Mouse (Mus musculus): Measurements from ENCODE around the gene Gm20388. TPM values are rescaled to one million over a fixed set of nuclear protein-coding genes. Genes with fewer than 3 reads are reported as not detected.
A peak's percentile ranks its signal among the peaks of the same experiment; 100 is the strongest.

The Gm20388 gene
- polyA plus RNA-seq, 1 experiment, result 28.1 TPM

GRCm38 (mm10) chr8:121088871-121089630 lies 1178.4 kb downstream of the Gm20388 start:
- TF ChIP-seq EP300 (IDR thresholded peaks at IDR 0.05; ENCODE audit: insufficient read depth, low read depth, low read length), result no peak
- TF ChIP-seq POLR2A (IDR thresholded peaks at IDR 0.05; ENCODE audit: insufficient read depth, low read length), result no peak
- no peak for TF ChIP-seq CTCF (IDR thresholded peaks at IDR 0.05; ENCODE audit: low read depth, low read length)
- H3K27ac ChIP-seq (ENCODE audit: insufficient read depth, low read length), result no peak overlapping the region
- no peaks in the 10 kb centered on the region for H3K4me1 ChIP-seq (ENCODE audit: control insufficient read depth, insufficient read depth, low read length)
- peaks cover 26% of the 10 kb centered on the region for H3K27me3 ChIP-seq (ENCODE audit: control insufficient read depth, insufficient read depth, low read length, poor library complexity, severe bottlenecking)
- peak overlapping the region; percentile 48 for H3K9ac ChIP-seq (ENCODE audit: low read depth, poor library complexity, severe bottlenecking)
- no peaks in the 10 kb centered on the region for H3K36me3 ChIP-seq (ENCODE audit: control insufficient read depth, insufficient read depth, low read length, poor library complexity, severe bottlenecking)
- H3K9me3 ChIP-seq (replicated peaks; ENCODE audit: control insufficient read depth, insufficient read depth, low read length, poor library complexity, severe bottlenecking), result no peaks in the 10 kb centered on the region
- peak overlapping the region; percentile 42 for H3K4me3 ChIP-seq (ENCODE audit: low read depth, low read length)

- no peaks in the 10 kb centered on the region for H3K36me3 ChIP-seq (ENCODE audit: control insufficient read depth, insufficient read depth, low read length, poor library complexity, severe bottlenecking)
- H3K4me1 ChIP-seq (ENCODE audit: control insufficient read depth, insufficient read depth, low read length), result no peaks in the 10 kb centered on the region
- H3K9me3 ChIP-seq (replicated peaks; ENCODE audit: control insufficient read depth, insufficient read depth, low read length, poor library complexity, severe bottlenecking), result no peaks in the 10 kb centered on the region
- H3K27me3 ChIP-seq (ENCODE audit: control insufficient read depth, insufficient read depth, low read length, poor library complexity, severe bottlenecking), result peaks cover 19% of the 10 kb centered on the region
- H3K4me3 ChIP-seq (ENCODE audit: low read depth, low read length), result peak overlapping the region; percentile 42
- TF ChIP-seq POLR2A (IDR thresholded peaks at IDR 0.05; ENCODE audit: insufficient read depth, low read length) (no peak), EP300 (IDR thresholded peaks at IDR 0.05; ENCODE audit: insufficient read depth, low read depth, low read length) (no peak), CTCF (IDR thresholded peaks at IDR 0.05; ENCODE audit: low read depth, low read length) (no peak)
- H3K9ac ChIP-seq (ENCODE audit: low read depth, poor library complexity, severe bottlenecking), result peak overlapping the region; percentile 48
- no peak overlapping the region for H3K27ac ChIP-seq (ENCODE audit: insufficient read depth, low read length)
These were observed 1179.2 kb downstream of the Gm20388 start for GRCm38 (mm10) chr8:121089631-121090380.

- Histone ChIP-seq H3K4me1 (ENCODE audit: control insufficient read depth, insufficient read depth, low read length) (no peaks in the 10 kb centered on the region), H3K9me3 (replicated peaks; ENCODE audit: control insufficient read depth, insufficient read depth, low read length, poor library complexity, severe bottlenecking) (no peaks in the 10 kb centered on the region), H3K36me3 (ENCODE audit: control insufficient read depth, insufficient read depth, low read length, poor library complexity, severe bottlenecking) (no peaks in the 10 kb centered on the region), H3K27ac (ENCODE audit: insufficient read depth, low read length) (no peak overlapping the region), H3K9ac (ENCODE audit: low read depth, poor library complexity, severe bottlenecking) (no peak overlapping the region), H3K4me3 (ENCODE audit: low read depth, low read length) (no peak overlapping the region), H3K27me3 (ENCODE audit: control insufficient read depth, insufficient read depth, low read length, poor library complexity, severe bottlenecking) (peaks cover 11% of the 10 kb centered on the region)
- peak; percentile 46 for TF ChIP-seq CTCF (IDR thresholded peaks at IDR 0.05; ENCODE audit: low read depth, low read length)
- no peak for TF ChIP-seq POLR2A (IDR thresholded peaks at IDR 0.05; ENCODE audit: insufficient read depth, low read length)
- TF ChIP-seq EP300 (IDR thresholded peaks at IDR 0.05; ENCODE audit: insufficient read depth, low read depth, low read length), result no peak
These were observed 1180.1 kb downstream of the Gm20388 start for GRCm38 (mm10) chr8:121090716-121091115.

- H3K27me3 ChIP-seq (ENCODE audit: control insufficient read depth, insufficient read depth, low read length, poor library complexity, severe bottlenecking), result peaks cover 7% of the 10 kb centered on the region
These were observed 1181.5 kb downstream of the Gm20388 start for GRCm38 (mm10) chr8:121092141-121092540.

GRCm38 (mm10) chr8:121092627-121093026 lies 1182.0 kb downstream of the Gm20388 start:
- Histone ChIP-seq H3K4me3 (ENCODE audit: low read depth, low read length) (no peak overlapping the region), H3K4me1 (ENCODE audit: control insufficient read depth, insufficient read depth, low read length) (no peaks in the 10 kb centered on the region), H3K36me3 (ENCODE audit: control insufficient read depth, insufficient read depth, low read length, poor library complexity, severe bottlenecking) (no peaks in the 10 kb centered on the region), H3K27ac (ENCODE audit: insufficient read depth, low read length) (no peak overlapping the region), H3K9ac (ENCODE audit: low read depth, poor library complexity, severe bottlenecking) (no peak overlapping the region), H3K27me3 (ENCODE audit: control insufficient read depth, insufficient read depth, low read length, poor library complexity, severe bottlenecking) (peaks cover 2% of the 10 kb centered on the region), H3K9me3 (replicated peaks; ENCODE audit: control insufficient read depth, insufficient read depth, low read length, poor library complexity, severe bottlenecking) (no peaks in the 10 kb centered on the region)
- TF ChIP-seq POLR2A (IDR thresholded peaks at IDR 0.05; ENCODE audit: insufficient read depth, low read length) (no peak), CTCF (IDR thresholded peaks at IDR 0.05; ENCODE audit: low read depth, low read length) (peak; percentile 89)

More at GRCm38 (mm10) chr8:121092141-121092540, 1181.5 kb downstream of the Gm20388 start:
- H3K9me3 ChIP-seq (replicated peaks; ENCODE audit: control insufficient read depth, insufficient read depth, low read length, poor library complexity, severe bottlenecking), result no peaks in the 10 kb centered on the region
- TF ChIP-seq CTCF (IDR thresholded peaks at IDR 0.05; ENCODE audit: low read depth, low read length), result no peak
- no peak for TF ChIP-seq EP300 (IDR thresholded peaks at IDR 0.05; ENCODE audit: insufficient read depth, low read depth, low read length)
- no peak for TF ChIP-seq POLR2A (IDR thresholded peaks at IDR 0.05; ENCODE audit: insufficient read depth, low read length)
- no peak overlapping the region for H3K4me3 ChIP-seq (ENCODE audit: low read depth, low read length)
- no peak overlapping the region for H3K9ac ChIP-seq (ENCODE audit: low read depth, poor library complexity, severe bottlenecking)
- H3K4me1 ChIP-seq (ENCODE audit: control insufficient read depth, insufficient read depth, low read length), result no peaks in the 10 kb centered on the region
- no peak overlapping the region for H3K27ac ChIP-seq (ENCODE audit: insufficient read depth, low read length)
- H3K36me3 ChIP-seq (ENCODE audit: control insufficient read depth, insufficient read depth, low read length, poor library complexity, severe bottlenecking), result no peaks in the 10 kb centered on the region

- peaks cover 2% of the 10 kb centered on the region; the same call in 1 of the 2 replicates for H3K27me3 ChIP-seq (ENCODE audit: control insufficient read depth, insufficient read depth, low read length, poor library complexity, severe bottlenecking)
- no peaks in the 10 kb centered on the region for H3K9me3 ChIP-seq (replicated peaks; ENCODE audit: control insufficient read depth, insufficient read depth, low read length, poor library complexity, severe bottlenecking)
- no peak overlapping the region for H3K9ac ChIP-seq (ENCODE audit: low read depth, poor library complexity, severe bottlenecking)
- no peaks in the 10 kb centered on the region for H3K36me3 ChIP-seq (ENCODE audit: control insufficient read depth, insufficient read depth, low read length, poor library complexity, severe bottlenecking)
- TF ChIP-seq EP300 (IDR thresholded peaks at IDR 0.05; ENCODE audit: insufficient read depth, low read depth, low read length), result no peak
- no peak for TF ChIP-seq POLR2A (IDR thresholded peaks at IDR 0.05; ENCODE audit: insufficient read depth, low read length)
- no peak for TF ChIP-seq CTCF (IDR thresholded peaks at IDR 0.05; ENCODE audit: low read depth, low read length)
- H3K4me1 ChIP-seq (ENCODE audit: control insufficient read depth, insufficient read depth, low read length), result no peaks in the 10 kb centered on the region
- no peak overlapping the region for H3K4me3 ChIP-seq (ENCODE audit: low read depth, low read length)
- no peak overlapping the region for H3K27ac ChIP-seq (ENCODE audit: insufficient read depth, low read length)
These were observed 1182.9 kb downstream of the Gm20388 start for GRCm38 (mm10) chr8:121093496-121093895.

All from ES-Bruce4 (cell line).